ENCODE assay signal across 17 mouse cellular contexts in the genomic region with DNA sequence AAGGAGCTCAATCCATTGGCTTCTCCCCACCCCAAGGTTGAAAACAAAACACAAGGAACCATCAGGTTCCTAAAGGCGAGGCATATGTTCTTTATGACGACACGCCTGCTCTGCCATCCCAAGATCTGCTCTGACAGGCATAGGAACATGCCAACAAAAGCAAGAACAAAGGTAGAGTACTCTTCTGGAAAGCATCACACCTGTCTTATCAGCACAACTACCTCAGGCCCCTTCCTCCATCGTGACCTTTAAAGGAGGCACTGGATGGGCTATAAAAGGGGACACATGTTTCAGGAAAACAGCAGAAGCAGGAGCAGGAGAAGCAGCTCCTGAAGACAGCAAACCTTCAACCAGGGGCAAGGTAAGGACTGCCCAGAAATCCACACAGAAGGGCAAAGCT. TPM values are rescaled to one million over a fixed set of nuclear protein-coding genes. Genes with fewer than 3 reads are reported as not detected.
"Had no signal": no experiment of that assay in that cellular context is flagged by ENCODE, and none has a peak within 500 bp of the region (broad histone marks: within the 10 kb centered on the region; RNA-seq: fewer than 3 reads in every experiment).

A gene (plus strand): TSS at position 301 of the 400 bp plus-strand sequence.

RNA-seq across cellular contexts. Expression of the gene that starts here (rescaled TPM):
- polyA plus RNA-seq: cortical plate, adult 2 months; embryonic facial prominence, embryonic 10.5 days; embryonic facial prominence, embryonic 11.5 days; embryonic facial prominence, embryonic 12.5 days; embryonic facial prominence, embryonic 13.5 days; erythroblast, embryonic 14.5 days; forebrain, embryonic 10.5 days; forebrain, embryonic 11.5 days; forebrain, embryonic 12.5 days; forebrain, embryonic 13.5 days; forebrain, embryonic 14.5 days; forebrain, embryonic 15.5 days; forebrain, embryonic 16.5 days; forebrain, postnatal 0 days; frontal cortex, adult 2 months; gonadal fat pad, adult 2 months; heart, adult 2 months had no signal
